Mouse (Mus musculus) erythroblast, embryonic 14.5 days (primary cell): ENCODE measurements around the gene Cpt1c.

Experiments used
- GATA1 ChIP-seq: IDR thresholded peaks from 2 replicates; pipeline ENCODE4 v1.6.1; 2012; ENCODE audit warnings: low read length, inconsistent platforms, mixed read lengths
- TAL1 ChIP-seq: IDR thresholded peaks from 3 replicates; pipeline ENCODE4 v1.6.1; 2012; ENCODE audit warnings: low read length, inconsistent platforms, mixed read lengths

DNA sequence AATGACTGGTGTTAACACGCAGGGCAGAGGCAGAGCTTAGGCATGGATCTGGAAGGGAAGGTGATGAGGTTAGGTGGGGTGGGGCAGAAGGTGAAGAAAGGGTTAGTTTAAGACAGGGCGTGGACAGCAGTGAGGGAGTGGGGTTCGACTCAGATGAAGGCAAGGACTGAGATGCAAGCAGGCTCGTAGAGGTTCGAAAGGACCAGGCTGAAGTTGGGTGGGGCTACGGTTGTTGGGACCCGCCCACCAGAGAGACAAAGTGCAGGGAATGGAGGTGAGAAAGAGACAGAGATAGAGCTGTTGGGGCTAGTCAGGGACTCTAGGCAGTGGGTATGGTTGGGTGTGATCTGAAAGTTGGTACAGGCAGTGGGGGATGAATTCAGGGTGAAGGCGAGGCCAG is 12.3 kb downstream of the Cpt1c start:
- no peak for TF ChIP-seq GATA1
- no peak for TF ChIP-seq TAL1
